Mouse (Mus musculus): Measurements from ENCODE around the gene Acox2.
A peak's percentile ranks its signal among the peaks of the same experiment; 100 is the strongest.

Acox2 gene

DNA sequence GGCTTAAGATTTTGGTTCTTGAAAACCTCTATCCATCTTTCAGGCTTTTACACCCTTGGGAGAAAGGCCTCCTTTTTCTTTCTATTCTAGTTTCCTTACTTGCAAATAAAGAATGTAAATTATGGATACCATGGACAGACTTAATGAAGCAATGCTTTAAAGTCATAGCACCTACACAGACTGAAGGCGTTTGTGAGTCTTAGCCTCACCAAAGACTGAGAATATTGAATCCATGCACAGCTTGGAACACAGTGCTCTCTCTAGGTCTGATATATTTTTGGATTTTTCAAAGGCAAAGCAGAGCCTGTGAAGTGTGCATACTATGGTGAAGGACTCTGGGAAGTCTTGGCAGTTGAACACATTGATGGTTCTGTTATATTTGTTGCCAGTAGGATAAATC lies 9.9 kb downstream of the Acox2 start:
- DNase-seq (ENCODE audit: low spot score), result no peak

DNA sequence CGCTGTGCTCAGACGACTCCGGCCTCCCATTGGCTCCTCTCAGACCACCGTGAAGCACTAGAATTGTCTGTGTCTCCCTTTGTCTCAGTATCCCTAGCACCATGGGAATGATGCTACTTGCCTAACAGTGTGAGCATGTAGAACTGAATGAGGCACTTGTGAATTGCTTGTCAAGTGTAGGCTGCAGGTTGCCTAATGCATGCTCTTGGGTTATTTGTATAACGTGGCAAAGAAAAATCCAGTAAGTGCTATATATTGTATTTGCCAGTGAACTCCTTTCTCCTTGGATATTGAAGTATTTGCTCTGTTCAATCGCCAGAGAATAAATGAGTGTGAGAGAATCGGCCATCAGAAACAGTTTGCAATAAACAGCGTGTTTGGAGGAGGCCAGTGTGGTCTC lies 12.3 kb downstream of the Acox2 start:
- DNase-seq (ENCODE audit: low spot score), result no peak

GRCm38 (mm10) chr14:8244211-8244611 lies 14.9 kb downstream of the Acox2 start:
- DNase-seq (ENCODE audit: low spot score), result no peak

GRCm38 (mm10) chr14:8243136-8243888 lies 15.8 kb downstream of the Acox2 start:
- no peak for DNase-seq (ENCODE audit: low spot score)

DNA sequence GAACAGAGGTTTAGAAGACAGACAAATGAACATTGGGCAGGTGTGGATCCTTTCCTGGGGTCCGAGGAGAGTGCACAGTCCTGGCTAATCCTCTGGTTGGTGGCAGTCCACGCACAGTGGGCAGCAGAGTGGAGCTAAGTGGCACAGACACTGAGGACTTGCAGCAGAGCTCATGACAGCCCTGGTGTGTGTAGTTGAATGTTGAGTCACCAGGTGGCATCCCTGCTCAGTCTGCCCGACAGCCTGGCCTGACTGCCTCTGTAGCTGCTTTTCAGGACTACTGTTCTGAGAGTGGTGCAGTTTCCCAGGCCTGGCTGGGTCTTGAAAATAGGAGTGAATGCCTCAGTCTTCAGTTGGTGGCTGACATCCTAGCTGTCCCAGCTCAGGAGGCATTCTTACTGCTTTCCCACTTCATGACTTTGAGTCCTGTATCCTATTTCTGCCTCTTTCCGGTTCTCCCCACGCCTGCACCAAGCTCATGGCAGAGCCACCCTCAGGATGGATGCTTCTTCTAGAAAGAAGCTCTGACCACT lies 16.7 kb downstream of the Acox2 start:
- DNase-seq (ENCODE audit: low spot score), result peak; percentile 70

DNA sequence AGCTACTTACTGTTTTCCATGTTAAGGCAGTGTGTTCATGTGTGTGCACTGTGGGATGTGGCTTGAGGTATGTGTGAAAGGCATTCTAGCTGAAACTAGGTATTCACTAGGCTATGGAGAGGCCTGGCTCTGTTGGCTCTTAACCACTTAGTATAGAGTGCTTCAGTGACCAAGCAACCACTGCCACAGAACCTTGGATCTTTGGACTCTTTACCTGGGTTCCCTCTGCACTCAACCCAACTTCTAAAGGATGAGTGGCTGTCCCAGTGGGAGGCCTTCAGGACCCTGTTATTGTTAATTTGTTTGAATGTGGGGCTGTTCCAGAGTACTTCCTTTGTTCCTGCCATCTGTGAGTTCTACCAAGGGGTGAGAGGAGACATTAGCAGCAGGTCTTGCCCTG lies 17.3 kb downstream of the Acox2 start:
- DNase-seq (ENCODE audit: low spot score), result no peak

GRCm38 (mm10) chr14:8233252-8233651 lies 25.9 kb downstream of the Acox2 start:
- no peak for DNase-seq (ENCODE audit: low spot score)

- DNase-seq (ENCODE audit: low spot score), result no peak
Measured at GRCm38 (mm10) chr14:8232155-8232910, 26.8 kb downstream of the Acox2 start.

GRCm38 (mm10) chr14:8229367-8230019 lies 29.7 kb downstream of the Acox2 start:
- no peak for DNase-seq (ENCODE audit: low spot score)

DNA sequence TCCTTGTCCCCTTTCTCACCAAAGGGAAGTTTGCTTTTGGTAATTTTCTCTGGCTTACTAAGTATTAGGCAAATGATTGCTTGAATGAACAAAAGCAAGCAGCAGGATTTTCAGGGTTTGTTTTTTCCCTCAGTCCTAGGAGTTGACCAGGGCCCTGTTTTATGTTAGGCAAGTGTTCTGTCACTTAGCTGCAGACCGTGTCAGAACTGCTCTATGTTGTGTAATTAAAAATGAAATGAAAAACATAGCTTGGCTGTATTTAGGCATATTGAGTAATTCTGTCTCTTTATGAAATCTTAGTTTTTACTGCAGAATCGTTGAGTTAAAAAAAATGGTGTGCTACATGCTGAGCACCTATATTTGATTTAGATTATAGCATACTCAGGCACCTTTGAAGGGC lies 34.3 kb downstream of the Acox2 start:
- no peak for DNase-seq (ENCODE audit: low spot score)

DNA sequence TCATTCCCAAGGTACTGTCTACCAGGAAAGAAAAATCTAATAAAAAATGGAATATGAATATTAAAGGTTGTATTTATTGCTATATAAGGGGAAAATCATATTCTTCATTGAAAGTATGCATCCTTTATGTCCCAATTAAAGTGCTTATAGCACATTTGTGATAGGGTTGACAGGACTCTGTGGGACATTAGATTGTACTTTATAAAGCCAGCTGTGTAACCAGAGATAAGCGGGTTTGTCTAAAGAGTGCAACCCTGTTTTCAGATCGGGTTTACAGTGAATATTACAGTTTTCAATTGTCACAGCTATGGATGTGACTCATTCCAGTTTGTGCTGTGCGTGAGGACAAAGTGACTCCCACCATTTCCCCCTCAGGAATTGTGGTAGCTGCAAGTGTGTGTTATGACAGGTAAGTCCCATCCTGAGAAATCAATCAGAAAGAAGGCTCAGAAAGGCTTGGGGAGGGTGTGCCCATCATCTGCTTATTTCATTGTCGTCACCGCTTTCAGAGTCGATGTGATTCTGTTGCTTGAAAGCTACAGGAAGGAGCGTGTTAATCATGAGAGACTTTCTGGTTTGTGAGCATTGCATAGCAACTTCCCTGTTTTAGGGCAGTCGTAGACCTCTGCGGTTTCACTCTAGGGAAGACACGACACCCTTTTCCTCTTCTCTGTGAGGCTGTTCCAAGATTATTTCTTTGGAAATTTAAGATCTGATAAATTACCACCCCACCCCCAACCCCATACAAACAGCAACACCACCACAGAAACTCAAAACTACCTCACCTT lies 35.5 kb downstream of the Acox2 start:
- DNase-seq (ENCODE audit: low spot score), result no peak

DNA sequence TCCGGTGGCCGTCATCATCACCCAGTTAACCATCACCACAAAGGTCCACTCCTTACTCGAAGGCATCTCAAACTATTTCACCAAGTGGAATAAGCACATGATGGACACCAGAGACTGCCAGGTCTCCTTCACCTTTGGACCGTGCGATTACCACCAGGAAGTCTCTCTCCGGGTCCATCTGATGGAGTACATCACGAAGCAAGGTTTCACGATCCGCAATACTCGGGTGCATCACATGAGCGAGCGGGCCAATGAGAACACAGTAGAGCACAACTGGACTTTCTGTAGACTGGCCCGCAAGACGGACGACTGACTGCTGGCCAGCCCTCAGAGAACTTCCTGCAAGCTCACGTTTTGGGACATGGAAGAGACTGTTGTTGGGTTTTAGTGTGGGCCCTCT lies 36.6 kb downstream of the Acox2 start:
- DNase-seq (ENCODE audit: low spot score), result no peak

GRCm38 (mm10) chr14:8220912-8221311 lies 38.2 kb downstream of the Acox2 start:
- no peak for DNase-seq (ENCODE audit: low spot score)

DNA sequence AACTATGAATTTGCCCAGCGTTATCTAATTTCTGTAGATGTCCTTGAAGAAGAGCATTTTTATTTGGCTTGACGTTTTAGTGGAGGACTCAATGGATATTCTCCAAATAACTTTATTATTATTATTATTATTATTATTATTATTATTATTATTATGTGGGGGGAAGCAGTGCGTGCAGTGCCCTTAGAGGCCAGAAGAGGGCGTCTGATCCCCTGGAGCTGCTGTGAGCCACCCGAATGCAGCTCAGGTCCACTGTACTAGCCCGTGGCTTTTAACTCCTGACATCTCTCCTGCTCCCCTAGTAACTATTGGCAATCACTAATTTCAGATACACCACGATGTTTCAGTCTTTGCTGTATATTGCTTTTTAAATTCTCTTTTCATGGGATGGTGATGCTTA lies 38.8 kb downstream of the Acox2 start:
- no peak for DNase-seq (ENCODE audit: low spot score)

- DNase-seq (ENCODE audit: low spot score), result no peak
Measured at GRCm38 (mm10) chr14:8219876-8220275, 39.3 kb downstream of the Acox2 start.

DNA sequence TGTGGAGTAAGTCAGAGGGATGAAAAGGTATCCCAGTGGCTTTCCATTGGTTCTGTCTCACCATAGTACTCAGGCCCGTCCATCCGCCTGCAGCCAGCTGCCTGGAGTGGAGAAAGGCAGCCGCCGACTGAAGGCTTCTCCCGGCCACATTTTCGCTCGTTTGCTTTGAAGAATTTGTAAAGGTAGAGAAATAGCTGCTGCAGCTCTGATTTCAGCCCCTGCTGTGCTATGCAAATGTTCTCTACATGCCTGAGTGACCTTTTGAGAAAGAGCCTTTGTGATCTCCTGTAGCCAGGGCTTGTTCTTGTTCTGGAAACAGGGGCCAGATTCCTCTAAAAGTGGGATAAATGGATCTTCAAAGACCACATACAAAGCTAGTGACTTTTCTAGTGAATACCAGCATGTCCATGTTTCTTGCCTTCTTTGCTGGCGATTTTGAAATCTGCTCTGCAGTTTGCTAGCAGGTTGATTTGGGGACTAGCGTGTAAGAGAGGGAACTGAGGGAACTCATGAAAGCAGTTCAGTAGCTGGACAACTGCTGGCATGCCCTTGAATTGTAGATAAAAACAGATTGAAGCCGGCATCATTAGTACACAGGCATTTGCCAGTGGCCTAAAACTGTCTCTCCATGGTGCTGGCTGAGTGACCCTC lies 40.3 kb downstream of the Acox2 start:
- no peak for DNase-seq (ENCODE audit: low spot score)

GRCm38 (mm10) chr14:8218238-8218637 lies 40.9 kb downstream of the Acox2 start:
- no peak for DNase-seq (ENCODE audit: low spot score)

DNA sequence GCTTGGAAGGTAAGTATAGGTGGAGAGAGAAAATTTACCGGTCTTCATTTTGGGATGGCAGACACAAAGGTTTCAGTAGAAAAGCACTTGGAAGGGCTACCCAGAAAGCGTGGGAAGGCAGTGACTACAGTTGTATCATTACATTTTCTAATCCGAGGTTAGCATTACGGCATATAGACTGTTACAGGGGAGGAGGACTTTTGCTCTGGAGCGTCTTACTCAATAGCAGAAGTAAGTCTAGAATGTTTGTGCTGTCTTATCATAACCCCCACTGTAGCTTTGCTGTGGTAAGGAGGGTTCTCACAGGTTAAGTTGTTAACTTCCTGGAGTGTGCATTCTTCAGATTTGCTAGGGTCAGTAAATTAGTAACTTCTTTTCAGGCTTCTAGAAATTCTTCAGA lies 43.1 kb downstream of the Acox2 start:
- DNase-seq (ENCODE audit: low spot score), result no peak

DNA sequence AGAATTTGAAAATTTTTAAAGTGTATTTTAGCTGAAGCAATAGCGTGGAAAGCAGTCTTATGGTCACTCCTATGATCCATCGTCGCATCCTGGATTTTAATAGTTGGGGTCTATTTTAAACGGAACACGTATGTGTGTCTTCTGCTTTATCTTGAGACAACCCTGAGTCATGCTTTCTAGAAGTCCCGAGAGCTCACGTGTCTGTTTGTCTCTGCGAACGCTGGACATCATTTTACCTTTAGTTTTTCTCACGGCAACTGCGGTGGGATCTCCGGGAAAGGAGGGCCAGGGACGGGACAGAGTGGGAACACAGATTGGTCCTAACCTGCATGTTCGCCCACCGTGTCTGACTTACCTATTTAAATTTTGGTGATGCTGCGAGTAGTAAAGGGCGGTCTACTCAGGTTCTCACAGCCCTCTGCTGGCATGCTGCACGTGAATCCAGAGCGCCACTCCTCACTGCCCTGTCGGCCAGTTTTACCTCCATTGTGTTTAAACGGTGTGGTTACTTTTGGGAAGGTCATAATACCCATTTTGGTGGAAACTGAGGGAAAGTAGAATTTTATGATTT lies 43.9 kb downstream of the Acox2 start:
- no peak for DNase-seq (ENCODE audit: low spot score)

DNA sequence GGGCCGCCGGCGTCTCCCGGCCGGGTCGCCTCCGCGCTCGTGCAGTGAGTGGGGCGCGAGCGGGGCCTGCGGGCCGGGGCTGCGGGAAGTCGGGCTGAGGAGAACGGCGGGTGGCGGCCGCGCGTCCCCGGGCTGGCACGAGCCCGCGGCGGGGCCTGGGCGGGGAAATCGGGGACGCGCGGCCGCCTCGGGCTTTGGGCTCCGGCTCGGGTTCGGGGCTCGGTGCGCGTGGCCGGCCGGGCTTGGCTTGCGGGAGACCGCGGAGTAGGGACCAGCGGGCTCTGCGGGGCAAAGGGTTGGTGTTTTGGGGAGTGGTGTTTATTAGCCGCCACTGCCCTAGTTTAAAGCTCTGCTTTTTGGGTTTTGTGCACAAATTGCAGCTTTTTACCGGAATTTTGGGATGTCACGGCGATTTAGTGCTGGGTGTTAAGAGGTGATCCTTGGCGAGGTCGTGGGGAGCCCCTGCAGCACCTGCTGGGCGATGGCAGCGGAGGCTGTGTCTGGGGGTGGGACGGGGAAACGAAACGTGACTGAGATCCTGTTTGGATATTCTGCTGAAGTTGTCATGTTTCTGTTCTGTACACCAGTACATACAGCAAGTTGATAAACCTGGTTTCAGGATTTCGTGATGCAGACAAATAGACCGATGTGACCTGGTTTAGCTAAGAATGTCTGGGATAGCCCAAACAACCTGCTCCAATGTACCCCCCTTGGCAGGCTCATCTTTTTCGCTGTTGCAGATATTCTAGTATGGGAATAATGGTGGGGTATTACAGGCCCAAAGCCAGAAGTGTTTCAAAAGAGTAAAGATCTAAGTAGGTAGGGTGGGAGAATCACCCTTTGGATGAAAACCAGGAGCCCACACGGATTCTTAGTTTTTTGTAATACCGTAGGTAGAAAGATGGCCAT lies 44.6 kb downstream of the Acox2 start:
- DNase-seq (ENCODE audit: low spot score), result peak; percentile 86
